Mouse (Mus musculus) limb, embryonic 14.5 days (tissue): Measurements from ENCODE around the gene Gnb1. TPM values are rescaled to one million over a fixed set of nuclear protein-coding genes. Genes with fewer than 3 reads are reported as not detected.

Experiments
- ATAC-seq: fragments of 200-750 bp; cut with Nextera tagmentation; 2 replicates; pipeline ENCODE4 v1.8.0; 2017; ENCODE audit warnings: low read depth, moderate number of reproducible peaks, moderate TSS enrichment; ENCODE audit not compliant: low FRiP score
- DNase-seq: peaks from one replicate; pipeline ENCODE4 v3.0.0-alpha.2; 2015; ENCODE audit warnings: low spot score
- H3K27ac ChIP-seq: fragments of 300-500 bp; sonication (generic); replicated peaks from 2 replicates; pipeline ENCODE4 v1.5.1; 2014; ENCODE audit warnings: low read depth, mild to moderate bottlenecking, low read length, moderate library complexity, mixed read lengths
- H3K27me3 ChIP-seq: fragments of 300-500 bp; sonication (generic); 2 replicates; pipeline ENCODE4 v1.6.1; 2014; ENCODE audit warnings: low read length, mixed read lengths; ENCODE audit not compliant: control insufficient read depth, insufficient read depth
- H3K36me3 ChIP-seq: fragments of 300-500 bp; sonication (generic); 2 replicates; pipeline ENCODE4 v1.6.1; 2014; ENCODE audit warnings: mild to moderate bottlenecking, low read length, moderate library complexity, mixed read lengths; ENCODE audit not compliant: control insufficient read depth, insufficient read depth
- H3K4me1 ChIP-seq: fragments of 300-500 bp; sonication (generic); 2 replicates; pipeline ENCODE4 v1.6.1; 2014; ENCODE audit warnings: antibody characterized with exemption, low read length, mixed read lengths; ENCODE audit not compliant: control insufficient read depth, insufficient read depth
- H3K4me2 ChIP-seq: fragments of 300-500 bp; sonication (generic); replicated peaks from 2 replicates; pipeline ENCODE4 v1.6.1; 2014; ENCODE audit warnings: low read depth, mild to moderate bottlenecking, low read length, moderate library complexity; ENCODE audit not compliant: severe bottlenecking
- H3K4me3 ChIP-seq: fragments of 300-500 bp; sonication (generic); replicated peaks from 2 replicates; pipeline ENCODE4 v1.5.1; 2014; ENCODE audit warnings: low read length
- H3K9ac ChIP-seq: fragments of 300-500 bp; sonication (generic); 2 replicates; pipeline ENCODE4 v1.6.1; 2014; ENCODE audit warnings: mild to moderate bottlenecking, low read depth, low read length, moderate library complexity; ENCODE audit not compliant: severe bottlenecking
- H3K9me3 ChIP-seq: fragments of 300-500 bp; sonication (generic); 2 replicates; pipeline ENCODE4 v1.6.1; 2016; ENCODE audit warnings: low read length; ENCODE audit not compliant: control insufficient read depth
- POLR2A ChIP-seq: fragments of 200-500 bp; IDR thresholded peaks from 2 replicates; pipeline ENCODE4 v1.8.0; 2012; ENCODE audit warnings: inconsistent platforms, mild to moderate bottlenecking, moderate library complexity, borderline replicate concordance; ENCODE audit not compliant: insufficient read depth, insufficient read length; ENCODE audit errors: extremely low read depth
- WGBS: fragments of 180-500 bp; shearing (Covaris S2); extraction: QIAGEN DNeasy Blood & Tissue Kit; methylation state at CpG from one replicate; pipeline ENCODE4 v1.1.7; 2014; 5-methylcytosine and 5-hydroxymethylcytosine counted together
- polyA plus RNA-seq, 2 experiments: library from polyadenylated mRNA; depleted of rRNA in 1 of 2; stranded (reverse) in 1 of 2; unstranded in 1 of 2; fragments of >200 nt; fragmentation: Nextera tagmentation in 1 of 2; extraction: Ambion mirVana in 1 of 2; gene quantifications; 2 replicates each; pipeline versions ENCODE4 v1.2.1 to v1.2.3; 2012 to 2014

The Gnb1 gene
- polyA plus RNA-seq, 2 experiments: 440 to 511 TPM

GRCm38 (mm10) chr4:155522327-155522726, 31.2 kb downstream of the Gnb1 start:
- no peak overlapping the region for H3K4me3 ChIP-seq
- no peaks in the 10 kb centered on the region for H3K4me1 ChIP-seq
- ATAC-seq: no peak
- no peak for TF ChIP-seq POLR2A
- H3K36me3 ChIP-seq: peaks cover 31% of the 10 kb centered on the region
- DNase-seq: no peak
- 69% methylated on average over 7 of the region's 7 CpGs for whole genome bisulfite sequencing
- H3K4me2 ChIP-seq: no peak overlapping the region
- no peak overlapping the region for H3K9ac ChIP-seq
- H3K27ac ChIP-seq: no peak overlapping the region
- no peaks in the 10 kb centered on the region for H3K9me3 ChIP-seq
- no peaks in the 10 kb centered on the region for H3K27me3 ChIP-seq

- H3K27me3 ChIP-seq: no peaks in the 10 kb centered on the region
- no peaks in the 10 kb centered on the region for H3K4me1 ChIP-seq
- DNase-seq (no peak), ATAC-seq (no peak)
- H3K4me2 ChIP-seq: no peak overlapping the region
- no peaks in the 10 kb centered on the region for H3K9me3 ChIP-seq
- peaks cover 56% of the 10 kb centered on the region for H3K36me3 ChIP-seq
- H3K4me3 ChIP-seq: no peak overlapping the region
- no peak overlapping the region for H3K9ac ChIP-seq
- TF ChIP-seq POLR2A: no peak
- 89% methylated on average over 5 of the region's 5 CpGs for WGBS
- H3K27ac ChIP-seq: no peak overlapping the region
Observed at GRCm38 (mm10) chr4:155525751-155526150, 34.6 kb downstream of the Gnb1 start.

GRCm38 (mm10) chr4:155529294-155529693, 38.1 kb downstream of the Gnb1 start:
- H3K9ac ChIP-seq: no peak overlapping the region

GRCm38 (mm10) chr4:155549993-155550392, 58.8 kb downstream of the Gnb1 start:
- H3K36me3 ChIP-seq: peaks cover 91% of the 10 kb centered on the region
- H3K4me3 ChIP-seq: no peak overlapping the region
- no peak for TF ChIP-seq POLR2A
- H3K27ac ChIP-seq: no peak overlapping the region
- no peaks in the 10 kb centered on the region for H3K9me3 ChIP-seq
- H3K4me2 ChIP-seq: no peak overlapping the region
- H3K9ac ChIP-seq: no peak overlapping the region
- DNase-seq (no peak), ATAC-seq (no peak)
- WGBS: 92% methylated on average over 7 of the region's 7 CpGs
- no peaks in the 10 kb centered on the region for H3K4me1 ChIP-seq
- H3K27me3 ChIP-seq: no peaks in the 10 kb centered on the region

More at GRCm38 (mm10) chr4:155529294-155529693, 38.1 kb downstream of the Gnb1 start:
- H3K9me3 ChIP-seq: no peaks in the 10 kb centered on the region
- H3K36me3 ChIP-seq: peaks cover 61% of the 10 kb centered on the region
- no peak for ATAC-seq
- H3K27me3 ChIP-seq: no peaks in the 10 kb centered on the region
- no peaks in the 10 kb centered on the region for H3K4me1 ChIP-seq
- no peak overlapping the region for H3K27ac ChIP-seq
- 87% methylated on average over 3 of the region's 3 CpGs for WGBS
- DNase-seq: no peak
- TF ChIP-seq POLR2A: no peak
- no peak overlapping the region for H3K4me3 ChIP-seq
- H3K4me2 ChIP-seq: no peak overlapping the region

GRCm38 (mm10) chr4:155550446-155550845, 59.3 kb downstream of the Gnb1 start:
- H3K36me3 ChIP-seq: peaks cover 91% of the 10 kb centered on the region
- no peak for ATAC-seq
- 87% methylated on average over 2 of the region's 2 CpGs for WGBS

GRCm38 (mm10) chr4:155551073-155551472, 59.9 kb downstream of the Gnb1 start:
- Histone ChIP-seq H3K27me3 (no peaks in the 10 kb centered on the region), H3K36me3 (peaks cover 91% of the 10 kb centered on the region), H3K4me1 (no peaks in the 10 kb centered on the region), H3K4me3 (no peak overlapping the region), H3K9ac (no peak overlapping the region), H3K27ac (no peak overlapping the region), H3K9me3 (no peaks in the 10 kb centered on the region), H3K4me2 (no peak overlapping the region)
- DNase-seq (no peak), ATAC-seq (no peak)
- no peak for TF ChIP-seq POLR2A
- 93% methylated on average over 4 of the region's 4 CpGs for WGBS

More at GRCm38 (mm10) chr4:155550446-155550845, 59.3 kb downstream of the Gnb1 start:
- Histone ChIP-seq H3K4me3 (no peak overlapping the region), H3K9me3 (no peaks in the 10 kb centered on the region), H3K9ac (no peak overlapping the region), H3K4me1 (no peaks in the 10 kb centered on the region), H3K27me3 (no peaks in the 10 kb centered on the region), H3K27ac (no peak overlapping the region), H3K4me2 (no peak overlapping the region)
- TF ChIP-seq POLR2A: no peak
- DNase-seq: no peak
